Mouse (Mus musculus): ENCODE results near the gene Gata3. TPM values are rescaled to one million over a fixed set of nuclear protein-coding genes. Genes with fewer than 3 reads are reported as not detected.

Gene Gata3
- total RNA-seq (2023) = 1 to 10 TPM in 1 of 2 experiments, under 1 TPM in 1; 0.77 to 2.1 TPM

DNA sequence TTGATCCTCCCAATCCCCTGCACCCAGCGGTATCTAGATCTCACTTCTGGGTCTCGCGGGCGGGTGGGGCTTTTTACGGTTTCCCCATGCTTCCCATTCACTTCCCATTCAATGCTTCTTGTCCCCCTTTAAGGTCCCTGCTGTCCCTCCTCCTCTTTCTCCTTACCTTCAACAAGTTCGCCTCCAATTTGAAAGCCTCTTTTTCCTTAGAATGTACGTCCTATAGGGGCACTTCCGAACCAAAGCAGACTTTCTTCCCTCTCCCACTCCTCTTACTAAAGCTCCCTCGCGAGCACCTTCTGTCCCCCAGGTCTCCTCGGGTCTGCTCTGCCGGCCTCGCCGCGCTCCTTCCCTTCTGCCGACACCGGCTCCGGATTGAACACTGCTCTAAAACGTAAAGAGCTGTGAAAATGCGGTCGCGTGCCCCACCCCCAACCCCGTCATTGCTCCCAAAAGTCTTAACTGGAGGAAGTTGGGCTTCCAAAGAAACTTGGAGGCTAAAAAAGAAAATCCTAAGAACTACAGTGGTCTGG, at the start of gene Gata3:
Gene Gata3, minus strand, starts transcription at position 384 of the 533 bp plus-strand sequence.

DNA sequence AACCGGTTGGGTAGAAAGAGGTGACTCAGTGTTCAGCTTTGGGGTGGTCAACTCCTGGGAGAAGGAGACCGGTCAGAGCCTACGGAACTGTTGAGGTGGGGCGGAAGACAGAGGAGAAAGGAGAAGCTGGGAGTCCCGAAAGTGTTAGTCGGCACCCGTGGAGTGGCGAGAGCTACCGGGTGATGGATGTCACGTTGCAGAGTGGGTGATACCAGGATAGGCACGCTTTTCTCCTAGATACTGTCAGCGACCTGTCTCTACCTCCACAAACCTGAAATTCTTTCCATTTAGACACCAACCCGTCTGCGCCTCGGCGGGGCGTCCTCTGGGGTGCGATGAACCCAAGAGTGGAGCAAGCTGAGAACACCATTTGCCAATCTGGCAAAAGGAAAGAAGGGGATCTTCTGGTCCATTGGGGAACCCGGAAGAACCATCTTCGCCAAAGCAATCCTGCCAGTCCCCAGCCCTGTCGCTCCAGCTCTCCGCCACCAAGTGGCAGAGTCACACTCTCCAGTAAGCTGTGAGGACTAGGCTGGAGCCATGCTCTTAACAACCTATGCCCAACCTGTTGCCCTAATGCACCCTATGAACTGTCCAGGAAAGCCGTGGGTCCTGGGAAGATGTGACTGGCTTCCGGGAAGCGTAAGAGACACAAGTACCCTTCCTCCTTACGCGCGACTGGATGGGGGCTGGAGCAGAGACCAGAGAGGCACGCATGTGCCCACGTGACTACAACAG, 752 bp downstream of the Gata3 start, which contains the start of gene 9230102O04Rik:
Gene 9230102O04Rik, minus strand, starts transcription at position 628 of the 738 bp plus-strand sequence.

DNA sequence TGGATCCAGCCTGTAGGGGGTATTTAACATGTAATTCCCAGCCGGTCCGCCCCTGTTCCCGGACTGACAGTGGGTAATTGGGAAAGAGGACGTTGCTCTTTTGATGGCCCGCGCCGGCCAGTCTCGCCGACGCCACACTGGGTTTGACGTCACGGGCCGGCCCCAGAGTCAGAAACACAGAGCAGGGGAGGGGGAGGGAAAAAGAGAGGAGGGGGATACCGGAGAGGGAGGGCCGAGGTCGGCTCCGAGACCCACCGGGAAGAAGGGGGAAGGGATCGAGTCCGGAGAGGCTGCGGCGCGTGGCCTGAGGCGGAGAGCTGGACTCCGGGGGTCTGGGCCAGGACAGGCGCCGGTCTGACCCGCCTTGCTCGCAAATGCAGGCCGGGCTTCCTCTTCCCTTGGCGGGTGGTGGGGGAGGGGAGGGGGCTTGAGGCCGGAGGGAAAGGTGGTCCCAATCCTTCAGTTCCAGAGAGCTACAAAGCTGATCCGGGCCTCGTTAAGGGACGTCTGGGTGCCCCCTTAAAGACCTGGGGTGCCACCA, 8.7 kb downstream of the Gata3 start, which contains the start of gene 4930412O13Rik:
Gene 4930412O13Rik, plus strand, starts transcription at position 202 of the 541 bp plus-strand sequence.

Other genes with a start within 250 kb of the Gata3 start
- not detected for gene 4930412O13Rik, start 8.8 kb downstream of the Gata3 start, total RNA-seq (2023)
- not detected for gene 9230102O04Rik, start 494 bp downstream of the Gata3 start, total RNA-seq (2023)
- 10 to 100 TPM in 1 of 2 experiments, 1 to 10 TPM in 1; 9.5 to 10.2 TPM for gene Taf3, start 158.6 kb upstream of the Gata3 start, total RNA-seq (2023)
- gene Atp5c1, start 190.5 kb upstream of the Gata3 start, total RNA-seq (2023) = 100 to 1,000 TPM; 115 to 116 TPM
- 10 to 100 TPM; 15.8 to 17.9 TPM for gene Kin, start 190.6 kb upstream of the Gata3 start, total RNA-seq (2023)
- not detected for gene Itih2, start 241.4 kb upstream of the Gata3 start, total RNA-seq (2023)